Mouse (Mus musculus) hematopoietic multipotent progenitor cell, adult 10-12 weeks (in vitro differentiated cells): ENCODE measurements around the gene Gsg1l. TPM values are rescaled to one million over a fixed set of nuclear protein-coding genes. Genes with fewer than 3 reads are reported as not detected.

Source experiments
- polyA plus RNA-seq: library from polyadenylated mRNA; stranded (reverse); fragments of >175 nt; gene quantifications from 2 replicates; pipeline ENCODE4 v1.2.3, GENCODE M21; 2012; ENCODE audit warnings: low replicate concordance

The Gsg1l gene
- 0.04 and 0.07 TPM in 2 replicates for polyA plus RNA-seq

GRCm38 (mm10) chr7:126082286-126082741 is at the start of gene Gsg1l:
Gene Gsg1l (minus strand): TSS chr7:126082411.

Other genes starting within 250 kb of the Gsg1l start
- 206 and 227 TPM in 2 replicates for gene Xpo6, start 118.1 kb upstream of the Gsg1l start, polyA plus RNA-seq
- gene Sbk1, start 190.2 kb upstream of the Gsg1l start, polyA plus RNA-seq: 229 and 244 TPM in 2 replicates